Mouse (Mus musculus) cerebellum, postnatal 14 days (tissue): ENCODE measurements at regions not wholly inside any gene's neighbourhood (a gene's known extent, or its start where the extent isn't known, plus 50 kb on each side); places are given as distances from the start of the nearest gene placed in this dataset.

Experiments
- DNase-seq, 2 experiments: peaks; one replicate each; pipeline ENCODE4 v3.0.0; 2021; ENCODE audit warnings: mixed read lengths in 2 of 2

- DNase-seq, result no peak
Measured at GRCm38 (mm10) chr7:125271356-125271755, 173.1 kb upstream of the Kdm8 start.

DNA sequence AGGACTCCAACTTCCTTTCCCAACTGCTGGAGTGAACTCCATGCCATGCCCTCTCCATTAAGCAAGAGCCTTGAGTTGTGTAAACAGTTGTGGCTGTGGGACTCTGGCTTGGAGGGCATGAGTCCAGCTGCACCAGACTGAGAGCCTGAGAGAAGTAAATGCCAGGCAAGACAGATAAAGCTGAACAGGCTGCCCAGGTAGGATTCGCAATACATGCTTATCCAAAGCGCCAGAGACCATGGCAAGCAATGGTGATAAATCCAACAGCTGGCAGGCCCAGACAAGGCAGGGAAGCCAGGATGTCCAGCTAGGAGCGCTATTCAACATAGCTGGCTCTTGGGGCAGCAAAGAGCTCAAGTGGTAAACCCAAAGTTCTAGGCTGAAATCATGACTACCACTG is 163.1 kb upstream of the Kdm8 start:
- no peak for DNase-seq

DNA sequence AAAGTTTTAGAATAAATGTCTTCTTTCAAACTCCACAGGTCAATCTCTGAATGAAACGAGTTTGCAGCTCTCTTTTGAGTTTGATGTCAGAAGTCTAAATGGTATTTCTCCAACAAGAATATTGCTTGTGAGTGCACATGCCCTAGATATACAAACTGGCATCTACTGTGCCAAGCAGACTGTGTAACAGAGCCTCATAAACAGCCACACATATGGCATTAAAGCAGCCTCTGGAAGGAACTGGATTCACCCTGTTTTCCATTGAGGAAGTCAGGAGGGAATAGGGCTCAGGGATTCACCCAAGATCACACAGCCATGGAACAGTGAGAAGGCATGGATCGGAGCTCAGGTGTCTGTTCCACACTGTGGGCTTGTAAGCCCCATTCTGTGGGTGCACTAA is 149.2 kb upstream of the Kdm8 start:
- DNase-seq, result no peak

GRCm38 (mm10) chr7:125308433-125308832 is 136.0 kb upstream of the Kdm8 start:
- DNase-seq, result no peak

- DNase-seq, result peak in 1 of 2 experiments; percentile 27
Measured at GRCm38 (mm10) chr7:125310971-125311370, 133.5 kb upstream of the Kdm8 start.

GRCm38 (mm10) chr7:125313604-125314003 is 130.9 kb upstream of the Kdm8 start:
- no peak for DNase-seq

GRCm38 (mm10) chr7:125334769-125335168 is 109.7 kb upstream of the Kdm8 start:
- DNase-seq, result peak; percentile 35 to 47

DNA sequence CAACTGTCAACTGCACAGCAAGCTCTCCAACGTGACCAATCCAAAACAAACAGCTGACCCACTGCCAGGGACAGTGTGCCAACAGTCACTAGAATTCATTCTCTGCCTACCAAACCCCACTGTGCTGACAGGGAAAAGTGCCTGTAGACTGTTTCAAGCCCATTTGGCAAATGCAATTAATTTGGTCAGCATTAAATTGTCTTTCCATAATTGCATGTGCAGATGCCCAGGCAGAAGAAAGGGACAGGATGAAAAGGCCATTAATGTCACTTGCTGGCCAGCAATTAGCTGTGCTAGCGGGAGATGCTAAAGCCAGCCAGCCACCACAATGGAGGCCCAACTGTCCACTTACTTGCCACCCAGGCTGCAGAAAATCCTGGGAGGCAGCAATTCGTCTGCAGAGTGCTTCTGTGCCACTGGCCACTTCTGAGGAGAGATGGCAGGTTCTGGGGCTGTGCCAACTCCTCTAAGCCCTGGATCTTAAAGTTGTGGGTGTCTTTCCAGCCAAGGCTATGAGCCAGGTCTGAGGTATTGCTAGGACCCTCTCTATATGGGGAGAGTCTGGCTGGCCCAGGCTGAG is 108.8 kb upstream of the Kdm8 start:
- DNase-seq, result peak; percentile 84 to 86

DNA sequence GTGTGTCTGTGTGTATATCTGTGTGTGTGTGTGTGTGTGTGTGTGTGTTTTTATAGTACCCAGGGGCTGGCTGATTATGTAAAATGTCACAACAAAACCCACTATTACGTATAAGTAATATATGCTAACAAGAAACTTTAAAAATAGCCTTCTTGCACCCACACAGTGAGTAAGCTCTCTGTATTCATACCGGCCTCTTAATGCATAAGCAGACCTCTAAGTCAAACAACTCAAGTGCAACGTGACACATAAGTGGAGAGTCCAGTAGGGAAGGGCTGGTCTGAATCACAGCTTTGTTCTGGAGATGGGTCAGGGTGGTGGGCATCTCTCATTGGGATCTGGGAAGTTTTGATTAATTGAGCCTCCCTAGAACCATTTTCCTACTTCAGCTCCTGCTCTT is 107.7 kb upstream of the Kdm8 start:
- DNase-seq, result no peak

DNA sequence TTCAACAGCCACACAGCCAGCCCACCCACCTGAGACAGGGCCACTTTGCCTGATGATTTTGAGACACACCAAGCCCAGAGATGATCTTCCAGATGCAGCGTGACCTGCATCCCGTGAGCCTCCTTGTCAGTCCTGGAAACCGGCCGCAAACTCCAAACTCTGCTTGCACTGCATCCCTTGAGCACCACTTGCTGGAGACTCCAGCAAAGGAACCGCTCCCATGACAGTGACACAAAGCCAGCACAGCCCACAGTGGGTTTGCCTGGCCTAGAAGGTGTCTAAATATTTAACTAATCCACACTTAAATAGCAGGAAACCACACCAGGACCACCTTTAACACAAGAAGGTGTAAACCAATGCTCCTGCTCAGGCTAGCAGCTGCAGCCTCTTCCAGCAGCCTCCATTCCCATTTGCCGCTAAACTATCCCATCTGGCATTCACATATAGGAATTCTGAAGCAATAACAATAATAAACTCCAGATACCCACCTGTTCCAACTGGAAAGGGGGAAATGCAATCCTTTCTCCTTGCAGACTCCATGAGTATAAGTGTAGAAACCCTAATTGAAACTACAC is 106.2 kb upstream of the Kdm8 start:
- no peak for DNase-seq

- no peak for DNase-seq
Measured at GRCm38 (mm10) chr7:125340326-125340905, 104.1 kb upstream of the Kdm8 start.

DNA sequence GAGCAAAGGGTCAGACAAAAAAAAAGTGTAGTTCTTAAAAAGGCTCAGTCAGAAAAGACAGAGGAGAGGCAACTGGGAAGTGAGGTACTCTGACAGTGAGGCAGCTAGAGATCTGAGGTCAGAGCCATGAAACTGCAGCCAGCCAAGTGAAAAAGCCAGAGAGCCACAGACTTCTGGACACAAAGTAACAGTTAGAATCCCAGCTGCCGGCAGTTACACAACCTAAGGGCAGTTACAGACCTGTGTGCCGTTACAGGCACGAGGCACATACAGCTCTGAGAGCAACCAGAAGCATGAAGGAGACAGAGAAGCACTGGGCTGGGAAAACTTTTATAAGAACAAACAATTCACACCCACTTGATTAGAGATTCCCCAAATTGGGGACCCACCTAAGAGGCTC is 94.9 kb upstream of the Kdm8 start:
- no peak for DNase-seq

GRCm38 (mm10) chr7:125354211-125354610 is 90.3 kb upstream of the Kdm8 start:
- DNase-seq, result peak; percentile 37 to 42

- DNase-seq, result peak; percentile 70 to 80
Measured at GRCm38 (mm10) chr7:125354956-125355355, 89.5 kb upstream of the Kdm8 start.

GRCm38 (mm10) chr7:125358016-125358415 is 86.5 kb upstream of the Kdm8 start:
- no peak for DNase-seq

DNA sequence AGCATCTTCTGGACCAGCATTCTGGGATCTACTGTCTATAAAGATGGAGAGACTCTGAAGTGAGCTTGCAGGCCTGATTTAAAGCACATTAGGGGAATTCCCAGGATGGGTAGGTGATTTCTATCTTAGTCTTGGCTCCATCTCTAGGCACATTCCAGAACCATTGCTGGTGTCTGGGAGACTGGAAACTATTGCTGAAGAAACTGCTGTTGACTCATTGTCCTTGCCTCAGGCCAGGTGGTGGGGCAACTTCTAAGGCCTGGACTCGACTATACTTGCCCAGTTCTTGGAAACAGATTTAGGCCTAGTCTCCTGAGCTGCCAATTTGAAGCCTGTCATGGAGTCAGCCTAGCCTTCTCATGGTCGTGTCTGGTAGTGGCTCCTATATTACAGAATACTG is 61.5 kb upstream of the Kdm8 start:
- DNase-seq, result no peak

DNA sequence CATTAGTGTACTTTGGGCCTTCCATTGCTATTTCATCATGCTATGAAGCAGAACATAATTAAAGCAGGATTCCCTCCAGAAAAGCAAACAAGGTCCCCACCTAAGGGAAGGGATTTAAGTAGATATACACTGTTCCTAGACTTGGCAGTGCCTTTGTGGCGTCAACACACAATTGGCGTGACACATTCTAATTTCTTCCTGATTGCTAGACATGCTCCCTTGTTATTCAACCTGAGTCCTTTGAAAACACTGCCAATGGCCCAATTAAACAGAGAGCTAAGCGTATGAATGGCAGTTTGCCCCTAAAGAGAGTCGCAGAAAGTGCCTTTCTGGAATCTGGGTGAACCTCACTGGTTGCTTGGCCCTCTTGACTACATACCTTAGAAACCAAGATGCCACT is 60.3 kb upstream of the Kdm8 start:
- no peak for DNase-seq

GRCm38 (mm10) chr7:125392536-125392935 is 51.9 kb upstream of the Kdm8 start:
- DNase-seq, result peak; percentile 18 to 29

- DNase-seq, result peak in 1 of 2 experiments; percentile 22
Measured at GRCm38 (mm10) chr7:125393228-125393627, 51.2 kb upstream of the Kdm8 start.

GRCm38 (mm10) chr7:125393654-125394346 is 50.7 kb upstream of the Kdm8 start:
- DNase-seq, result peak; percentile 98 to 99
